Mouse (Mus musculus) hindbrain, embryonic 16.5 days (tissue): ENCODE measurements around the gene Rrbp1. TPM values are rescaled to one million over a fixed set of nuclear protein-coding genes. Genes with fewer than 3 reads are reported as not detected.
A peak's percentile ranks its signal among the peaks of the same experiment; 100 is the strongest.

Experiments
- ATAC-seq: fragments of 200-750 bp; cut with Nextera tagmentation; 2 replicates; pipeline ENCODE4 v1.8.0; 2017; ENCODE audit warnings: moderate TSS enrichment, moderate library complexity
- H3K27ac ChIP-seq: fragments of 300-500 bp; sonication (generic); 2 replicates; pipeline ENCODE4 v1.5.1; 2014; ENCODE audit warnings: low read depth, mild to moderate bottlenecking, control low read depth, low read length, moderate library complexity
- H3K27me3 ChIP-seq: fragments of 300-500 bp; sonication (generic); replicated peaks from 2 replicates; pipeline ENCODE4 v1.6.1; 2014; ENCODE audit warnings: low read length; ENCODE audit not compliant: control insufficient read depth, insufficient read depth
- H3K36me3 ChIP-seq: fragments of 300-500 bp; sonication (generic); 2 replicates; pipeline ENCODE4 v1.6.1; 2014; ENCODE audit warnings: mild to moderate bottlenecking, low read length, moderate library complexity, mixed read lengths; ENCODE audit not compliant: control insufficient read depth, insufficient read depth
- H3K4me1 ChIP-seq: fragments of 300-500 bp; sonication (generic); 2 replicates; pipeline ENCODE4 v1.6.1; 2014; ENCODE audit warnings: low read depth, low read length; ENCODE audit not compliant: control insufficient read depth, insufficient read depth
- H3K4me2 ChIP-seq: fragments of 300-500 bp; sonication (generic); 2 replicates; pipeline ENCODE4 v1.6.1; 2014; ENCODE audit warnings: mild to moderate bottlenecking, low read length, control low read depth, moderate library complexity
- H3K4me3 ChIP-seq: fragments of 300-500 bp; sonication (generic); 2 replicates; pipeline ENCODE4 v1.5.1; 2014; ENCODE audit warnings: mild to moderate bottlenecking, low read length, control low read depth, moderate library complexity
- H3K9ac ChIP-seq: fragments of 300-500 bp; sonication (generic); 2 replicates; pipeline ENCODE4 v1.6.1; 2014; ENCODE audit warnings: low read depth, mild to moderate bottlenecking, control low read depth, low read length, moderate library complexity
- H3K9me3 ChIP-seq: fragments of 300-500 bp; sonication (generic); 2 replicates; pipeline ENCODE4 v1.6.1; 2014; ENCODE audit warnings: mild to moderate bottlenecking, low read length, moderate library complexity; ENCODE audit not compliant: control insufficient read depth
- WGBS: fragments of 180-500 bp; shearing (Covaris S2); extraction: QIAGEN DNeasy Blood & Tissue Kit; methylation state at CpG from one replicate; pipeline ENCODE4 v1.1.7; 2014; 5-methylcytosine and 5-hydroxymethylcytosine counted together
- polyA plus RNA-seq: library from polyadenylated mRNA; unstranded; fragments of >200 nt; fragmentation: Nextera tagmentation; extraction: Ambion mirVana; gene quantifications from 2 replicates; pipeline ENCODE4 v1.2.1, GENCODE M21; 2015

Rrbp1 gene
- polyA plus RNA-seq, 1 experiment from 2014 or later = 32.8 TPM

GRCm38 (mm10) chr2:144030791-144031190 lies 19.7 kb upstream of the Rrbp1 start:
- ATAC-seq = no peak
- Histone ChIP-seq H3K9ac (no peak overlapping the region), H3K4me2 (no peak overlapping the region), H3K27me3 (no peaks in the 10 kb centered on the region), H3K4me3 (no peak overlapping the region), H3K4me1 (no peaks in the 10 kb centered on the region), H3K36me3 (no peaks in the 10 kb centered on the region), H3K27ac (no peak overlapping the region), H3K9me3 (no peaks in the 10 kb centered on the region)
- 92% methylated on average over 7 of the region's 7 CpGs for WGBS

GRCm38 (mm10) chr2:144026456-144026855 lies 15.4 kb upstream of the Rrbp1 start:
- Histone ChIP-seq H3K4me3 (no peak overlapping the region), H3K27ac (no peak overlapping the region), H3K9me3 (no peaks in the 10 kb centered on the region), H3K4me1 (no peaks in the 10 kb centered on the region), H3K9ac (no peak overlapping the region), H3K27me3 (no peaks in the 10 kb centered on the region), H3K4me2 (no peak overlapping the region), H3K36me3 (no peaks in the 10 kb centered on the region)
- WGBS = 77% methylated on average over 4 of the region's 4 CpGs
- no peak for ATAC-seq

- 94% methylated on average over 9 of the region's 9 CpGs for WGBS
- Histone ChIP-seq H3K4me2 (no peak overlapping the region), H3K4me3 (no peak overlapping the region), H3K9ac (no peak overlapping the region), H3K9me3 (no peaks in the 10 kb centered on the region), H3K27ac (no peak overlapping the region), H3K27me3 (no peaks in the 10 kb centered on the region), H3K36me3 (no peaks in the 10 kb centered on the region), H3K4me1 (no peaks in the 10 kb centered on the region)
- ATAC-seq = no peak
Measured at GRCm38 (mm10) chr2:144025361-144025760, 14.3 kb upstream of the Rrbp1 start.

GRCm38 (mm10) chr2:144022441-144022840 lies 11.4 kb upstream of the Rrbp1 start:
- no peaks in the 10 kb centered on the region for H3K4me1 ChIP-seq
- ATAC-seq = no peak
- no peak overlapping the region for H3K4me3 ChIP-seq
- no peaks in the 10 kb centered on the region for H3K9me3 ChIP-seq
- H3K4me2 ChIP-seq = no peak overlapping the region
- H3K36me3 ChIP-seq = no peaks in the 10 kb centered on the region
- H3K27me3 ChIP-seq = no peaks in the 10 kb centered on the region
- H3K27ac ChIP-seq = no peak overlapping the region
- 91% methylated on average over 3 of the region's 3 CpGs for WGBS
- no peak overlapping the region for H3K9ac ChIP-seq

- H3K27ac ChIP-seq = no peak overlapping the region
- 60% methylated on average over 2 of the region's 2 CpGs for WGBS
- H3K4me2 ChIP-seq = no peak overlapping the region
- H3K9ac ChIP-seq = no peak overlapping the region
- H3K36me3 ChIP-seq = no peaks in the 10 kb centered on the region
- ATAC-seq = no peak
- H3K27me3 ChIP-seq = no peaks in the 10 kb centered on the region
- H3K4me1 ChIP-seq = no peaks in the 10 kb centered on the region
- H3K4me3 ChIP-seq = no peak overlapping the region
- H3K9me3 ChIP-seq = no peaks in the 10 kb centered on the region
Measured at GRCm38 (mm10) chr2:144019971-144020370, 8.9 kb upstream of the Rrbp1 start.

- no peak for ATAC-seq
- Histone ChIP-seq H3K4me1 (no peaks in the 10 kb centered on the region), H3K27ac (no peak overlapping the region), H3K4me3 (no peak overlapping the region), H3K9ac (no peak overlapping the region), H3K9me3 (no peaks in the 10 kb centered on the region), H3K36me3 (no peaks in the 10 kb centered on the region), H3K27me3 (no peaks in the 10 kb centered on the region), H3K4me2 (no peak overlapping the region)
- WGBS = 87% methylated on average over 9 of the region's 9 CpGs
Measured at GRCm38 (mm10) chr2:144015861-144016260, 4.8 kb upstream of the Rrbp1 start.

GRCm38 (mm10) chr2:144014481-144014880 lies 3.4 kb upstream of the Rrbp1 start:
- Histone ChIP-seq H3K27ac (no peak overlapping the region), H3K27me3 (no peaks in the 10 kb centered on the region), H3K9me3 (no peaks in the 10 kb centered on the region), H3K4me1 (peaks cover 8% of the 10 kb centered on the region), H3K4me3 (no peak overlapping the region), H3K36me3 (no peaks in the 10 kb centered on the region), H3K4me2 (no peak overlapping the region), H3K9ac (no peak overlapping the region)
- no peak for ATAC-seq
- WGBS = 26% methylated on average over 5 of the region's 5 CpGs

GRCm38 (mm10) chr2:144014051-144014450 lies 3.0 kb upstream of the Rrbp1 start:
- Histone ChIP-seq H3K4me2 (no peak overlapping the region), H3K9me3 (no peaks in the 10 kb centered on the region), H3K4me1 (peaks cover 12% of the 10 kb centered on the region), H3K9ac (no peak overlapping the region), H3K36me3 (no peaks in the 10 kb centered on the region), H3K4me3 (no peak overlapping the region), H3K27me3 (no peaks in the 10 kb centered on the region), H3K27ac (no peak overlapping the region)
- 82% methylated on average over 11 of the region's 11 CpGs for WGBS
- no peak for ATAC-seq

GRCm38 (mm10) chr2:144010282-144011044 lies 600 bp downstream of the Rrbp1 start:
- H3K4me1 ChIP-seq = peaks cover 14% of the 10 kb centered on the region
- peak overlapping the region; percentile 88 for H3K9ac ChIP-seq
- peak overlapping the region; percentile 68 for H3K4me2 ChIP-seq
- H3K36me3 ChIP-seq = no peaks in the 10 kb centered on the region
- ATAC-seq = peak; percentile 1; the same call in 1 of the 2 replicates
- H3K27me3 ChIP-seq = no peaks in the 10 kb centered on the region
- no peaks in the 10 kb centered on the region for H3K9me3 ChIP-seq
- H3K4me3 ChIP-seq = peak overlapping the region; percentile 94
- WGBS = under 1% methylated on average over 50 of the region's 107 CpGs
- peak overlapping the region; percentile 90 for H3K27ac ChIP-seq
